Mouse (Mus musculus): Measurements from ENCODE around the gene Olfr721-ps1. TPM values are rescaled to one million over a fixed set of nuclear protein-coding genes. Genes with fewer than 3 reads are reported as not detected.

The Olfr721-ps1 gene
- not detected for total RNA-seq (2021)

DNA sequence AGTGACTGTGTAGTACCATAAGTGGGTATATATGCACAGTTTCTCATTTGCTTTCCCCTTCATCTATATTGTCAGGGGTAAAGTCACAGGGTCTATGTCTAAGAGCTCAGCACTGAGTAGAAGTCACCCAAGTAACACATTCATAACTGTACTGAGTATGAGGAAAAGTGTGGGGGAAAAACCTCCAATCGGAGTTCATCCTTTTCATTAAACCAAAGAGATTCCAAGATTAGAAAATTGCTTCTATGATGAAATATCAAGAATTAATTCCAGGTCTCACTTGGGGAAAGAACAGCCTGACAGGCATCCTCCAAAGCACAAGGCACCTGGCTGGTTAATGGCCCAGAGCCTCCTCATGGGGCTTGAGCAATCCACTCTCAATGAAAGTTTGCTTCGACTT is at the start of gene Olfr721-ps1:
TSS of gene Olfr721-ps1 (plus strand) at position 301 of the 400 bp plus-strand sequence.
- DNase-seq (ENCODE audit: low spot score in 2 of 2): no peak
- intact Hi-C loops (cut with DNase I): no loop called here

DNA sequence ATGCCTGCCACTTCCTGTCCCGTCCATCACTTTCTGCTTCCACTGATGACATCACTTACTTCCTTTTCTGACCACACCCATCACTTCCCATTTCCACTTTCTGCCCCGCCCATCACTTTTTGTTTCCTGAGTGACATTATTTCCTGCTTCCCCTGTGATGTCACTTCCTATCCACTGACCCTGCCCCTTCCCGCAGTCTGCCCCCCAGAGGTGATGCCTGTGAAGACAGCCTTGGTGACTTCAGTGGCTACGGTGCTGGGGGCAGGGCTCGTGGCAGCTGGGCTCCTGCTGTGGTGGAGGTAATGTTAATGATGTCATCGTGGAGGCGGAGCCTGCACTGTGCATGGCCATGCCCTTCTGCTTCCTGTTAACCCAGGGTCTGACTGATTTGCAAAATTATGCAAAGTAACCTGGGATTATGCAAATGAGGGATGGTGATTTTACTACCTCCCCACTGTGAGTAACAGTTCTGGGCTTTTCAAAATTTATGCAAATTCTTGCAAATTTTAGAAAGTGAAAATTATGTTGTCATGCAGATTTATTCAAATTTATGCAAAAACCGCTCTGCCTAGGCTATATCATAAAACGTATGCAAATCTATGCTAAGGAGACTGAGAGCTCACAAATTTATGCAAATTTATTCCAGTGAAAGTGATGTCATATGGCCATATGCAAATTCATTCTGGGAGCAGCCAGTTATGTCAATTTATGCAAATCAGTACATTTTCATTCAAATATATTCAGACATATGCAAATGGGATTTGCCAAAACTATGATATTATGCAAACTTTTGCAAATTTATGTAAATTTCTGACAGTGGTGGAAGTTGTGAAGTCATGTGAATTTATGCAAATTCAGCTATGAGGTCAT is 49.1 kb upstream of the Olfr721-ps1 start:
- intact Hi-C loops (cut with DNase I): no loop called here
- DNase-seq (ENCODE audit: low spot score in 2 of 2): no peak

DNA sequence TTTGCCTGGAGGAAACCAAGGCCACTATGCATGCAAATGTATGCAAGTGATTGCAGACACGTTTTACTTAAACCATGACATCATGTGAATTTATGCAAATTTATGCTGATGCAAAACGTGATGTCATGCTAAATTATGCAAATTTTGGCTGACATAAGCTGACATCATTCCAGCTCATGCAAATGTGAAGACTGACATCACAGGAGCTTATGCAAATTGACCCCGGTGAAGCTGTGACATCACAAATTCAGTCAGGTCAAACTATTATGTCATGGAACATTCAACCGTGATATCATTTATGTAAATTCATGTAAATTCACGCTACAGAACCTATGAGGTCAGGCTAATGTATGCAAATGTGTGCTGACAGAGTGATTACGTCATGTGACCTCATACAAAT is 48.5 kb upstream of the Olfr721-ps1 start:
- DNase-seq (ENCODE audit: low spot score in 2 of 2): no peak
- intact Hi-C loops (cut with DNase I): no loop called here

DNA sequence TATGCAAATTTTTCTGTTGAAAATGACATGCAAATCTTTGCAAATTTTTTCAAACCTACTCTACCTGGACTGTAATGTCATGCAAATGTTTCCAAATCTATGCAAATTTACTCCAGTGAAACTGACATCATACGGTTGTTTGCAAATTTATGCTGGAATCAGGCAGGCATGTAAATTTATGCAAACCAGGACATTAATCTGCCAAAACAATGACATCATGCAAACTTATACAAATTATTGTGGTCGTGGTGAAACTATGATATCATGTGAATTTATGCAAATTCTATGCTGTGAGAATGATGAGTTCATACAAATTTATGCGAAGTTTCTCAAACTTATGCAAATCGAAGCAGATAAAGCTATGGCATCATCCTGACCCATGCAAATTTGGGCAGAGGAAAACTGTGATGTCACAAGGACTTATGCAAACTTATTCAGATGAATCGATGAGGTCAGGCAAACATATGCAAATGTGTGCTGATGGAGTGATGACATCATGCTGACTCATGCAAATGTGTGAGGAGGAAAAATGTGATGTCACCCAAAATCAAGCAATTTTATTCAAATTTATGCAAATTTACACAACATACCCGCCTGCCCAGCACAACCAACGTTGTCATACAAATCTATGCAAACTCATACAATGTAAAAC is 47.9 kb upstream of the Olfr721-ps1 start:
- intact Hi-C loops (cut with DNase I): no loop called here
- DNase-seq (ENCODE audit: low spot score in 2 of 2): no peak

DNA sequence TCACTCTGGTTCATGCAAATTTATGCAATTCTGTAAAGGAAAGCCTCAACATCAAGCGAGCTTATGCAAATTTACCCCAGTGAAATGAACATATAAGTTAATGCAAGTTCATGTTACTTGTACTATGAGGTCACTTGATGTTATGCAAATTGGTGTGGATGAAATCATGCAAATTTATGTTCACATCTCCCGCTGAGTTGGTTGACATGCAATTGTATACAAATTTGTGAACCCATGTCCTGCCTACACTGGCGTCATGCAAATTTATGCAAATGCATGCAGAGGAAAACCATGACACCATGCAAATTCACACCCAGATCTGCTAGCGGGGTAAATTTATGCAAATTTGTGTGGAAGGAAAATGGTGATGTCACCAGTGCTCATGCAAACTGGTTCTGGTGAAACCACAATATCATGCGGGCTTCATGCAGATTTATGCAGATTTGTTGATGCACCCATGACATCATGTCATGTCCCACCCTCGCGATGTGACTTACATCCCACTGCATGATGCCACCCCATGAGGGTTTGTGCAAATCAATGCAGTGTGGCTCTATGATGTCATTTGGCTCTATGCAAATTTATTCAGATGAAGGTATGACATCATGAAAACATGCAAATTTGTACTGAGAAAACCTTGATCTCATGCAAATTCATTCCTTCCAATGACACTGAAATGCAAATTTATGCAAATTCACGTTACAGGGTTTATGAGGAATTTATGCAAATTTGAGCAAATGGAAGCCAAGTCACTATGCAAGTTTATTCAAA is 47.2 kb upstream of the Olfr721-ps1 start:
- no peak for DNase-seq (ENCODE audit: low spot score in 2 of 2)
- intact Hi-C loops (cut with DNase I): no loop called here

DNA sequence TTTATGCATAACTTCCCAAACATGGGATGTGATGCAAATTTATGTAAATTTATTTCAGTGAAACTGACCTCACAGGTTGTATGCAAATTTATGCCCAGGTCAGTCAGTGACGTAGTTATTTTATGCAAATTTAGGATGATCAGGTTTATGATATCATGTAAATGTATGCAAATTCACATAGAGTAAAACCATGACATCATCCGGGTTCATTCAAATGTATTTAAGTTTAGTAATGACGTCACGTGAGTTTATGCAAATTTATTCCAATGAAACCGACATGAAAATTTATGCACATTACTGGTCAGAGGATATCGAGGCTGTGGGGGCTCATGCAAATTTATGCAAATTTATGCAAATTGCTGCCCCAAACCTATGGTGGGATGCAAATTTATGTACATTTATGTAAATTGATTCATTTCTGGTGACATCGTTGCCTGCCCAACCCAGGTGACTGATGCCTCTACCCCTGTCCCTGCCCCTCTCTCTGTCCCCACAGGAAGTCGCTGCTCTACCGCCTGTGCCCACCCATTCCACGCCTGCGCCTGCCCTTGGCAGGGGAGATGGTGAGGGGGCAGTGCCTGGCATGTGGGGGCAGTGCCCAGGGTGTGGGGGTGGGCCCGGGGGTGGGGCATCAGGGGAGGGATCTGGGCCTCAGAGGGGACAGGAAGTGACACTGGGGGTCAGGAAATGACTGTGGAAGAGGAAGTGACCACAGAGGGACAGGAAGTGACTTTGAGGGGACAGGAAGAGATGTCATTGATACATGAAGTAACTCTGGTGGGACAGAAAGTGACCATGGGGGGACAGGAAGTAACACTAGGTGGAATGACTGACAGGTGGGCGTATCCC is 46.4 kb upstream of the Olfr721-ps1 start:
- DNase-seq (ENCODE audit: low spot score in 2 of 2): no peak

DNA sequence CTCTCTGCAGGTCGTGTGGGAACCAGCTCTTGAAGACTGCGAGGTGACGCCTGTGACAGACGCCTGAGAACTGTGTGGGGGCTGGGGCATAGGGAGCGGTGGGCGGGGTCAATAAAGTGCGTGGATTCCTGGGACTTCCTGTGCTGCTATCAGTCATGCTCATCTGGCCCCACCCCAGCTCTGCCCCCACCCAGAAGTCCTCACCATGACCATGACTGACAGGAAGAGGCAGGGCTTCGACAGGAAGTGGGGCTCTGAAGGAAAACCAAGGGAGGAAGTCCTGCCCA is 45.8 kb upstream of the Olfr721-ps1 start:
- no peak for DNase-seq (ENCODE audit: low spot score in 2 of 2)
- intact Hi-C loops (cut with DNase I): no loop called here

More for the DNA sequence above, 46.4 kb upstream of the Olfr721-ps1 start:
- intact Hi-C loops (cut with DNase I): no loop called here

DNA sequence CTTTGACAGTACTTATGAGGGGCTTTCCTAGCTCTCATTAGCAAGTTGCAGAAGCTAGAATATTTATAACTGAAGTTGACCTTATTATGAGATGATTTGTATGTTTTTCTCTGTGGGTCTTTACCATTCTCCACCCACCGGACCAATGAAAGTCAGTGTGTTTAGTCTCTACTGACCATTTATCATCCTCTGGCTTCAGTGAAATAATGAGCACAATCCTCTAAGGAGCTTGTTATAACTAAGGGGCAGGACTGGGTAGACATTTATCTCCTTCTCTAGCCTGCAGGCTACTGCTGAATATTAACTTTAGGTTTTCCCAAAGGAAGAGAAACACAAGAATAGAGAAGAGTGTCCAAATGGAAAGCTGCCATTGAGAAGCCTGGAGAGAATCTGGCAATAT is 5.6 kb upstream of the Olfr721-ps1 start:
- no peak for DNase-seq (ENCODE audit: low spot score in 2 of 2)
- intact Hi-C loops (cut with DNase I): no loop called here

DNA sequence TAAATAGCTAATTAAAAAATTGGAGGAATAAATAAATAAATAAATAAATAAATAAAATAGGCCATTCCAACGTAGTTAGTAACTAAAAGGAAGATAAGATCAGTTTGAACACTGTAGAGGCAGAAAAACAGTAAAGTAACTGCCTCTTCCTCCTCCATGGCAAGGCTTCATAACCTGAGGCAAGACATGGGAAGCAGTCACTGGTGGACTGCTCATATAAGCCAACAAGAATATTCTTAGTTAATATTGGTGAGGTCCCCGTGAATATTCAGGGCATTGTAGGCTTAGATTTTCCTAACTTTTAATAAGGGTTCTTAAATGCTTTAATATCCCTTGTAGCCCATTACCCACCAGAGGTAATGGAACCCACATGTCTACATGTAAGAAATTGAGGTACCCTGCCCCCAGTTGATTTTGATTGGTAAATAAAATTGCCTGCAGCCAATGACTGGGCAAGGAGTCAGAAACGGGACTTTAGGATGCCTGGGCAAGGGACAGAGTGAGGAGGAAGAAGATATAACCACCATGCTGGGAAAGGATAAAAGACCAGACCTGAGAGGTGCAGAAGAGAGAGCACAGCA is 35.1 kb downstream of the Olfr721-ps1 start:
- intact Hi-C loops (cut with DNase I): no loop called here
- DNase-seq (ENCODE audit: low spot score in 2 of 2): no peak

Other genes with a start within 250 kb of the Olfr721-ps1 start
- not detected for gene Olfr720, start 214.5 kb upstream of the Olfr721-ps1 start, total RNA-seq (2021)
- not detected for gene Olfr31, start 78.5 kb upstream of the Olfr721-ps1 start, total RNA-seq (2021)
- gene Il3ra, start 55.0 kb upstream of the Olfr721-ps1 start, total RNA-seq (2021): 1 to 10 TPM; 3.6 to 3.9 TPM

All from left cerebral cortex, postnatal 36 days (tissue).